Mouse (Mus musculus) gastrocnemius, postnatal 10 days (tissue): Measurements from ENCODE around the gene Lingo2. TPM values are rescaled to one million over a fixed set of nuclear protein-coding genes. Genes with fewer than 3 reads are reported as not detected.

Experiments
- DNase-seq: peaks from one replicate; pipeline ENCODE4 v3.0.0; 2021; ENCODE audit warnings: mixed read lengths
- total RNA-seq, 2 experiments: library from RNA; stranded (reverse); gene quantifications; 2 replicates each; pipeline ENCODE4 v1.2.3; 2021

Lingo2 gene
- total RNA-seq, 2 experiments from 2014 or later: 0.20 to 0.21 TPM

DNA sequence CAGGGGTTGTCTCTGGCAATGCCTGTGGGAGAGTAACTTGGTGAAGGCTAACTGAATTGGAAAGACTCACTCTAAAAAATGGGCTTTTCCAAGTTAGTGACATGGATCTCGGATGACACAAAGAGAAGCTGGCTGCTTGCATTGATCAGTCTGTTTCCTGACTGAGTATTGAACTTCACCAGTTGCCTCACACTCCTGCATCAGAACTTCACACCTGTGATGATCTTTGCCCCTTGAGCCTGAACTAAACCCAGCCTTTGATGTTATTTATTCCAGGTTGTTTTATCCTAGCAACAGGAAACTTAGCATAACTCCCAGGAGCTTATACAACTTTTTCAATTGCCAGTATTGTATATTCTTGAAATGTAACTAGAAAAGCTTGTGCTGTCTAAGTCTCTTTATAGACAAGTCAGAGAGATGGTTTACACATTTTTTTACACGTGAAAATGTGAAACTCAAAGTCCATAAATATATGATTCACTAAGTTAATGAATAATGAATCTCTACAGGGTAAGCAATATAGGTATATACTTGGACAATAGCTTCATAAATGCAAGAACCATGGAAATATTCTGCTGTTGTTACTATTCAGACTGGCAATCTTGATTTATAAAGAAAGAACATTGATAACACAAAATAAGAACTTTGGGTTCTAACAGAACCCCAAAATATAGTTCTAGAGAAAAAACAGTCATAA lies 410.7 kb downstream of the Lingo2 start:
- no peak for DNase-seq

- no peak for DNase-seq
Measured at GRCm38 (mm10) chr4:36533895-36534294, 417.7 kb downstream of the Lingo2 start.

GRCm38 (mm10) chr4:36490255-36490654 lies 461.3 kb downstream of the Lingo2 start:
- DNase-seq: no peak

DNA sequence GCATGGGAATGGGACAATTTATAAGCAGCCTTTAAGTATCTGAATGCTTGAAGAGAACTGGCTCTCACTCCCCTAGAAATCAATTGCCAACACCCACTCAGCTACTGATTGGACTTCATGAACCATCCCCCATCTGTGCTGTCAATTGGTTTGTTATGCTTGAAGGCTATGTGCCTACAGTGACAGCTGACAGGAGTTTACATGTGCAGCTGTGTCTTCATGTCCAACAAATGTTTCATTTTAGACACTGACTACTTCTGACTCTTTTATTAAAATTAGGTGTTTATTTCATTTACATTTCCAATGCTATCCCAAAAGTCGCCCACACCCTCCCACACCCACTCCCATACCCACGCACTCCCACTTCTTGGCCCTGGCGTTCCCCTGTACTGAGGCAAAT lies 516.3 kb downstream of the Lingo2 start:
- no peak for DNase-seq

DNA sequence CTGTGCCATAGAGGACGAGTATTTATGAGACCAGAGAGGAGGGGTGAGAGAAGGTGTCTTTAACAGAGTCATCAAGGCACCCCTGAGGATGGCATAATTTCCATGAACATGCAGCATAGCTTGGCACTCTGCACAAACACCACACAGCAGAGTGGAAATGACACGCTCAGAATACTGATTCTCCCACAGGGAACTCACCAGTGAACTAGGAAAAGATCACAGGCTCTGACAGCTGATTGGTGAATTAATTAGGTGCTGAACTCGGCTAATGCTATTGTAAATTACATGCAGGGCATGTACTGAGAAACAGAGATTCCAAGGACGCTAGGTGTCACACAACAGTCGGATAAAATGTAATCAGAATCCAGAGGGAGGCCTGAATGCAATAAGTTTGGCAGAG lies 525.4 kb downstream of the Lingo2 start:
- no peak for DNase-seq

GRCm38 (mm10) chr4:36407350-36407749 lies 544.2 kb downstream of the Lingo2 start:
- DNase-seq: no peak

DNA sequence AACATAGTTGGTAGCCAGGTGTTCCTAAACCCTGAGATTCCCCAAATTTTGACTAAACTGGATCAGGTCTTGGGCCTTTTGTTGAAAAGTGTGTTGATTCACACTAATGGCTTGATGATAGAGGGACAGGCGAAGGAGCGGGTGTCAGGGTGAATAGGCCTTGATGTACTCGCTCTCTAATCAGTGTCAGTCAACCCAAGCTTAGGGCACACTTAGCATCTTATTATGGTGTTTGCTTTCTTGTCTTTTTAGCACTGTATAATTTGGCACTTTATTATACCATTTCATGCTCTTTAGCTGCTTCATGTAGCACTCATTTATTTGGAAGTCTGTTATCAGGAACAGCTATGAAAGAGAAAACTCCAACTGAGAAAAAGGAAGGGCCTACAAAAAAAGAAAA lies 582.6 kb downstream of the Lingo2 start:
- no peak for DNase-seq

GRCm38 (mm10) chr4:36354401-36354800 lies 597.1 kb downstream of the Lingo2 start:
- no peak for DNase-seq

DNA sequence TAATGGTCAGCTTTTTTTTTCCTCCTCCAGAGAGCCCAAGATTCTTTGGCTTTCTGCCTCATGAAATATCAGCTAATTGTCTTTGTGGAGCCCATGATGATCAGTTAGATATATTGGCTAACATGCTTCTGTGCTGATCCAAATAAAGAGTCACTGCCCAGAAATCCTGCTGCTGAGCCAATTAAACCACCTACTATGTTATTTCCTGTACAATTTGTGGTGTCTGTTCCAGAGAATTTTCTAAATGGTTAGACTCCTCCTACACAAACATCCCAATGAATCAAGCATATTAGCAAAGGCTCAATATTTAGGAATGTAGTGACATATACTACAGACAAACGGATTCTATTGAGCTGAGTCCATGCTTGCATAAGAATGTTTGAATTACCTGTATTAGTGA lies 619.8 kb downstream of the Lingo2 start:
- DNase-seq: no peak

GRCm38 (mm10) chr4:36325603-36326002 lies 625.9 kb downstream of the Lingo2 start:
- DNase-seq: no peak

DNA sequence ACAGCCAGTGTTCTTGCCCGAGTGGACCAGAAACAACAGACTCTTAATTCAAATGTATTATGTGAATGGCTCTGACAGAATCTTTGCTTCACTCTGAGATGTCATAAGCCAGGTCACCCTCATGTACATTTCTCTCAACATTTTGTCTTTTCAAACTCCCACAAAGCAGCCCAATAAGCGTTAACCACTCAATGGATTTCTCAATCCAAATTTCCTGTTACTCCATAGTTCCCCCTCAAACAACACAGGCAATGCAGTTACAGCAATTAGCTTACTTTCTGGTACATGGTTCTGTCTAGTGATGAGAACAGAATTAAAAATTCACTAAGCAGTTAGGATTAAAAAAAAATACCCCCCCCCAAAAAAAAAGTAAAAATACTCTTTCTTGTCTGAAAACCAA lies 638.5 kb downstream of the Lingo2 start:
- no peak for DNase-seq

- no peak for DNase-seq
Measured at GRCm38 (mm10) chr4:36311431-36311830, 640.1 kb downstream of the Lingo2 start.

DNA sequence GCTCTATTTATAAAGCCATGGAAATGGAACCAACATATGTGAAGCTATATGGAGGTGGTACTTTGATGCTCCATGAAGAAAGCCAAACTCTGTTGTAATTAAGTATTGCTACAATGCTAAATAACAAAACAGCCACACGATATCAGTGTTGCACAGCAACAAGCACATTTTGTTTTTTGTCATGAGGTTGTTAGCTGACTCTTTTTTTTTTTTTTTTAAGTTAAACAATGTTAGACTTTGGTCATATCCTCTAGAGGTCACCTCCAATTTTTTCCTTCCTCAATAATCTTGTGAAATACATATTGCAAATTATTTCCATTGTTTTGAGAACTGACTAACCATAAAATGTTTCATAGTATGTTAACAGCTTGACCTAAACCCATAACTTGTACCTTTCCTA lies 646.3 kb downstream of the Lingo2 start:
- no peak for DNase-seq

GRCm38 (mm10) chr4:36289701-36290053 lies 661.9 kb downstream of the Lingo2 start:
- no peak for DNase-seq

DNA sequence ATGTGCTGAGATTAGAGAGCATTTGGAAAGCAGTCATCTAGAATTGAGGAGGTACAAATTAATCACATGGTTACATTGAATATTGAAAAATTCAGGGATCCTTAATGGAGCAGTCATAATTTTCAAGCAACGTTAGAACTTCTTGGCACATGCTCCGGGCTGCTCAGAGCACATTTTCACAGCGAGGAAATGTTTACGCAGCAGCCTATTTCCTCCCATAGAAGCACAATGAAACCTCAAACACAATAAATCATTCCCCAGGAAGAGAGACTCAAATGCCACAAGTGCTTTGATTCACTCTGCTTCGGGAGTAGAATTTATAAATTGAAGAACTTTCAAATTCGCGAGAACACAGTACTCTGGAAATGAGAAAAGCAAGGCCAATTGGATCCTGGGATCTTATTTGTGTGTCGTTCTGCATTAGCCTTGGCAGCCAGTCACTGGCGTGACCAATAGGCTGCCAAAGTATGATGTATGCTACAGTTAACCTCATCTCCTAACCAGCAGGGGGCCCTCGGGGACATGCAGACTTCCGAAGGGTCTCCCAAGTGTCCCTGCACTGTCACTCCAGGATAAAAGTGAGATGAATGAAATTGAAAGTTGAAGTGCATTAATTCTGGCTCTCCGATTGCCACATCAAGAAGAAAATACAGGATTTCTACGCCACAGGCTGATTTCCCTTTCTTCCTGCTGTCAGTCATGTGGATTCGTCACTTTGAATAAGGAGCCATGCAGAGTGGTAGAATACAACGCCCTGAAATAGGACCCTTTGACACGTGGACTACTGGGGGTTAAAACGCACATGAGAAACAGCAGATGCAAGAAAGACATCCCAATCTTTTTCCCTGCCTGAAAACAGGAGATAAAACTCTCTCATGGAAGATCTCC lies 662.5 kb downstream of the Lingo2 start:
- DNase-seq: peak; percentile 40

- no peak for DNase-seq
Measured at GRCm38 (mm10) chr4:36262436-36263169, 688.9 kb downstream of the Lingo2 start.

DNA sequence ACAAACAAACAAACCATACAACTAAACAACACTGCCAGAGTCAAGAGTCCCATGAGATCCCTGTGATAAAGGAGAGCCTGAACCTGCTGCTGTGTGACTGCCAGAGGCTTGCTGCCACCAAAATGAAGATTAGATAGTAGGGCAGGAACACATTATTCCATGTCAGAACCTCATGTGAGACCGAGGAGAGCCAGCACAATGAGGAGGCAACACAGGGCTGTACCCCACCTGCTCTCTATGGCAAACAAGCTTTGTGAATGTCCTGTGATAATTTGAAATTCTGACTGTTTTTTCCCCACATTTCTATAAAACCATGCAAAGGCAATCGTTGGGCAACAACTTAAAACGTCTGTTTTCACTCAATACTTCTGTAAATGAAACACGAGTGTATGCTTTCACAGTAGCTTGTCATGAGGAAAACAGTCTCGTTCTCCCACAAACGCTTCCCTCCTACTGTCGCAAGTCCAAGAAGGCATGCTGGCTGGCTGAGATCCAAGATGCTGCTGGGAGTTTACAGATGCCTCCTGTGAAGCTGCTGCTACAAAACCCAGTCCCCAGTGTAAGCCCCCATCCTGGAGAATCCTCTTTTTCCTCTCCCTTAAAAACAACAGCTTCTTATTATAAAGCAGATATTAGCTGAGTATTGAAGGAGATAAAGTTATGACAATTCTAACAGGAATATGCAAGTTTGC lies 765.2 kb downstream of the Lingo2 start:
- peak; percentile 12 for DNase-seq

- no peak for DNase-seq
Measured at GRCm38 (mm10) chr4:36183643-36184042, 767.9 kb downstream of the Lingo2 start.

DNA sequence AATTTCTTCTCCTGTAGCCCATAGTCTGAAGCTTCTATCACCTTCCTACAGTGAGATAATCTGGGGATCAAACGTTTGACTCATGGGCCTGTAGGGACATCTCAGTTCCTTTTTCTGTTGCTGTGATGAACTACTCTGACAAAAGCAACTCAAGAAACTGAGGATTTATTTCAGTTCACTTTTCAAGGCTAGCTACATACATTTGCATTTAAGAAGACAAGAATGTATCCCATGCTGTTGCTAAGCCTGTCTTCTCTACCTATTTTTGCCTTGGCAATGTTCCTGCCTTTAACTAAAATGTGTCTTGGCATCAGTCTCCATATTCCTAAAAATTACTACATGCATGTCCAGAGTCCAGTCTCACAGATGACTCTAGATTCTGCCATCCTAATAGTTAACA lies 781.4 kb downstream of the Lingo2 start:
- DNase-seq: no peak

GRCm38 (mm10) chr4:36131341-36131740 lies 820.2 kb downstream of the Lingo2 start:
- no peak for DNase-seq

DNA sequence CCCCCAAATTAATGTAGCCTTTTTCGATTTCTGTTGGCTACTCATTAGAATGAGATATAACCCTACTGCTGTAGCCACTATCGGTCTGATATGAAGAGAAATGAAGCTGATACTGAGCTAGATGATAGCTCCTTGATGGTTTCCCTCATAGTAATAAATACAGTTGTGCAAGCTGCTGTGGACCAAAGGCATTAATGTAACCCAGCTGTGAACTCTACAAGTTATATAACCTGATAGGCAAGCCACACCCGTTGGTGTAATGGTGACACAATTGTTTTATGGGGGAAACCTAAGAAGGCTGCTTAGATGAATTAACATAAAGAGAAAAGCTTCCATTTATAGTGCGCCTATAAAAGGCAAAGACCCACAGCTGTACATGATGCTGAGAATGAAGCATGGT lies 856.1 kb downstream of the Lingo2 start:
- DNase-seq: no peak

DNA sequence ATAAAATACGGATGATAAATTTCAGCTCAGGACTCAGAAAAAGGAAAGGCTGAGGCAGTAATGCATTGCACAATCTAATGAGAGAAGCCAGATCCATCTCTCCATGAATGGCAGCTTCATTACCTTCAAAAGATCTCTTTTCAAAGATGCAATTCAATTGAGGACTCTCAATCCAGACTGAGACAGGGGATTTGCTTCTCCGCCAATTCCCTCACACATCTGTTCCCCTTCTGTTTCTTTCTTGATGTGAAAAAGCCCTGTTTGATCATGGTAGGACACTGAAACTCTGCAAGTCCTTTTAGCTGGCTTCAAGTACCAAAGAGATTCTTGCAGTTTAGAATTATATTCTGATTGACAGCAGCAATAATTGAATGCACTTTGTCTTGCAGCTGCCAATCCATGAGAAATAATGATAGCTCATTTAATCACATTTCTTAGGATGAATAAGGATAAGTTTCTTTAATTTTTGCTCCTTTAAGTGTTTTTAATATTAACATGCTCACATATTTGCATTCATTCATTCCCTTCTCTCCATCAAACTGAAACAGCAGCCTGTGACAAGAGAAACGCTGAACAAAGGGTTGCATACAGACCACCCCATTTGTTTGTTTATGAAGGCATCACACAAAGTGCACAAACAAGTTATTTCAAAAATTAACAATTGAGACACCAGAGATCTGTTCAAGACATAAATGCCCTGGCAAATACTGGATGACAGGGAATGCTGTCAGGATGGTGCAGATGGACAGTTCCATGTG lies 870.3 kb downstream of the Lingo2 start:
- no peak for DNase-seq
